Mouse (Mus musculus): ENCODE results near the gene Slc43a1.
A peak's percentile ranks its signal among the peaks of the same experiment; 100 is the strongest.

GRCm38 (mm10) chr2:84799041-84799561 is 39.5 kb upstream of the Slc43a1 start:
- TF ChIP-seq CTCF (IDR thresholded peaks at IDR 0.05) (peak; percentile 81), EP300 (IDR thresholded peaks at IDR 0.05) (no peak)

Measured in lung, postnatal 0 days (tissue).